Mouse (Mus musculus) heart, postnatal 10 days (tissue): ENCODE data around the gene Clint1. TPM values are rescaled to one million over a fixed set of nuclear protein-coding genes. Genes with fewer than 3 reads are reported as not detected.

Source experiments
- DNase-seq, 2 experiments: peaks; one replicate each; pipeline ENCODE4 v3.0.0; 2021
- intact Hi-C: fragments of 180-260 bp; cut with DNase I; formaldehyde crosslinking; loops from one replicate; pipeline ENCODE4 v1.15.1; 2025
- total RNA-seq, 2 experiments: library from RNA; stranded (reverse); gene quantifications; 2 replicates each; pipeline ENCODE4 v1.2.3; 2021

Gene Clint1
- 10 to 100 TPM; 44.6 to 45.7 TPM for total RNA-seq

DNA sequence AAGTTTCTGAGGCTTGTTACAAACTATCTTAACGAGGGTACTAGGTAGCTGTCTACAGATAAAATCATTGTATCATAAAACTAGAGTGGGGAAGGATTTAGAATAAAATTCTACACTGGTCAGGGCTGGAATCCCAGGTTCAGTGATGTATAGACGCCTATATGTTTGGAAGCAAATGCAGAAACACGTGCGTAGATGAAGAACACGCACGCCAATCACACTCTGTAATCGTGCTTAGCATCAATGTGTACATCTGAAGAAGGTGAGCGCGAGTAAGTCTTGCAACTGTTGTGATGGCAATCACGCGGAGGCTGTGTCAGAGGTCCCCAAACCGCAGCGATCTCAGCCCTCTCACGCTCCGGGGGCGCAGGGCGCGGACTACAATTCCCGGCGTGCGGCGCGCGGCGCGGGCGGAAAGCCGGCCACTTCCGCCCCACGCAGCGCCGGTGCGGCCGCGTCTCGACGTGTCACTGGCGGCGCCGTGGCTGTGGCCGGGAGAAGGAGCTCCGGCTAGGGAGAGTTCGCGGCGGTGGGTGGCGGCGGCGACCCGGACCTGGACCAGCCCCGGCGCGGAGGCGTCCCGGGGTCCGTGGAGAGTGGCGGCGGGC, at the start of gene Clint1:
Gene Clint1, plus strand, starts transcription at position 536 of the 608 bp plus-strand sequence.
- DNase-seq, result peak; percentile 86 to 87
- intact Hi-C loops, result loop anchor here (2.0 kb wide), 1 partner anchor 29 kb away; no protein-coding TSS in a partner anchor

DNA sequence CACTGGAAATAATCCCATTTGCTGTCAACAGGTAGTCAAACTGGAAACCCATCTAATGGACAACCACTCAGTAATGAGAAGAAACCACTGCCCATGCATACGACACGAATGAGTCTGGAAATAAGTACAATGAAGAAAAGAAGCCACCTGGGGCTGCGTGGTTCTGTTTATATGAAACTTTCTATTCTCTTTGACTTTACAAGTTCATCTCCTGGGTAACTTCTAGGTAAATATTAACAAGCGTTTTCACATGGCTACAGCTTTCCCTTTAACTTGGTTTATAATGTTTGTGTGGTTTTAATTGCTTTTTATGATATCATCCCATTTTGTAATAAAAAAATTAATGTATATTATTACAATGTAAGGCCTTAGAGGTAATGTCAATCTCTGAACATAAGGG, 47.8 kb upstream of the Clint1 start:
- no peak for DNase-seq
- intact Hi-C loops, result no loop called here

DNA sequence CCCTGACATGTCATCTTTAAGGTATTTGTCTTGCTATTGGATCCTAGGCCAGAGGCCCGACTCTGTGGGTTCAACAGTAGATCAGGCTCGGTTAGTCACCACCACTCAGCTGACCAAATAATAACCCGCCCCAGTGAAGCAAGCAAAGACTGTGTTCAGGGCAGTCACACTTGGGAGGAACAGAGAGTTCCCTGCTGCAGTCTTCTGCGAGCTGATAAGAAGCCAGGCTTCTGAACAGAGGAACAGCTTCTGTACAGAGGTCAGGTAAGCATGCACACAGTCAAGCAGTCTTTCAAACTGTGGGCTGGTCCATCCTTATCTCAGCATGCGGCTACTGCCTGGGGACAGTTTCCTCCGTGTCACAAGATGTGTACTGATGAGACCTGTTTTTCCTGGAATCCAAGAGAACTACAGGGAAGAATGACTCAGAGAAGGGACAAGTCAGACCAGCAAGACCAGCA, 46.5 kb upstream of the Clint1 start:
- no peak for DNase-seq
- intact Hi-C loops, result no loop called here

GRCm38 (mm10) chr11:45805810-45806209, 46.0 kb upstream of the Clint1 start:
- intact Hi-C loops, result no loop called here
- no peak for DNase-seq

- intact Hi-C loops, result no loop called here
These were observed 45.6 kb upstream of the Clint1 start for GRCm38 (mm10) chr11:45806264-45806663.

GRCm38 (mm10) chr11:45806809-45807208, 45.0 kb upstream of the Clint1 start:
- DNase-seq, result no peak
- intact Hi-C loops, result no loop called here

More at GRCm38 (mm10) chr11:45806264-45806663, 45.6 kb upstream of the Clint1 start:
- no peak for DNase-seq

DNA sequence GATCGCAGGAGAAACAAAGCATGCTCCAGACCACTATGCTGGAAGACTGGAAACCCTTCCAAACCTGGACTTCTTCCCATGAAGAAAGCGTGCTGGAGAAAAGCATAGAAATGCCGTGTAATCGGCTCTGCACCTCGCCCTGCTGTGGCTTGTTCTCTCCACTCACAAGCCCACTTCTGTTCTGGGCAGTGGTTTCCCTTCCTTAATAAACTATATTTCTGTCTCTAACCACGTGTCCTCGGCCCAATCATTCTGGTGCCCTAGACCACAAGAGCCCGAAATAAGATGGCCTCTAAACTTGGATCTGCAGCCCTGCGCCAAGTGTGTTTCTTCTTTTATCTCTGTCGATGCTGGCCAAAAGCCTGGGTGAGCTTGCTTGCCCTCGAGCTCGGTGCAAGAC, 44.0 kb upstream of the Clint1 start:
- intact Hi-C loops, result no loop called here
- peak; percentile 10 to 13 for DNase-seq

DNA sequence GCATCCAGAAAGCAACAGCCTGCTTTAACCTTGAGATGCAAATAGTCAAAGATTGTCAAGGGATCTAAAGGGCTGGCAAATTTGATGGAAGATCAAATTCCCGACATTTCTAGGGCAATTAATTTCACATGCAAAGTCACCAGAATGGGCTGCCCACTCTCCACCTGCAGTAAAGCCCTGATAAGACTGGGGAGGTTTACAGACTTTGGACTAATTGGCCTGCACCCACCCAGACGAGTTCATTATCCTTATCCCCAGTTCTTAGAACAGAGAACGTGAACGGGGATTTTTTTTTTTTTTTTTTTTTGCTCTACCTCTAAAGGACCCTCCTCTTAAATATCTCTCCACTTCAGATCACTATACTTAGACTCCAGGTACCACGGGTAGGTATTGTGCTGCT, 42.4 kb upstream of the Clint1 start:
- intact Hi-C loops, result no loop called here
- DNase-seq, result no peak

DNA sequence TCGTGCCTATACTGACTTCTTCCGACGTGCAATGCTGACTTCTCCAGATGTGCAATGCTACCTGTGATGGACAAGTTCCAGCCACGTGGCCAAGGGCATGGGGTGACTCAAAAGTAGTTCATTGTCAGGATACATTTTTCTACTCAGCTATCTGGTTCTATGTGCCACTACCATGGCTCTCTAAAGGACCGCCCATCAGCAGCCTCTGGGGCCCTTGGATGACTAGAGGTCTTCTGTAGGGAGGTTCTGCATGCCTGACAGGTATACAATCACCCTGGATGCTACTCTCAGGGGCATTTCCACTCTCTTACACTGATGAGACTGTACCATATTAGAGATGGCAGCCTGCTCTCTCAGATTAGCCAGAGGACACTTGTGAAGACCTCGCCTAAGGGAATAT, 41.8 kb upstream of the Clint1 start:
- no peak for DNase-seq

GRCm38 (mm10) chr11:45810805-45811204, 41.0 kb upstream of the Clint1 start:
- no peak for DNase-seq
- intact Hi-C loops, result no loop called here

More for the DNA sequence above, 41.8 kb upstream of the Clint1 start:
- intact Hi-C loops, result no loop called here

- intact Hi-C loops, result no loop called here
- no peak for DNase-seq
These were observed 36.2 kb upstream of the Clint1 start for GRCm38 (mm10) chr11:45815603-45816002.

DNA sequence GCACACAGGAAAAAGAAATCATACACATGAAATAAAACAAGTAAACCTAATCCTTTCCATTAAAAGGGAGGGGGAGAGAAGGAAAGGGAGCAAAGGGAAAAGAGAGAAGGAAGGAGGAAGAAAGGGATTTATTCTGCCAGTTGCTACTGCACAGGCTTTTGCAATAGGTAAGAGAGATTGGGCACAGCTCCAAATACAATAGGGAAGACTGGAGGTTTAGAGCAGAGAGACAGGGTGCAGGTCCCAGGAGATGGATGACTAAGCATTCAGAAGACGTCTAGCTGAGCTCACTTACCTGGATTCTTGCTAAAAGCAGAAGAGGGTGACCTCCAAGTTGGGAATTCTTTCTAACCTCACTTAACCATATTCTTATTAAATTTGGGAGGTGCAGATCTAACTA, 35.1 kb upstream of the Clint1 start:
- no peak for DNase-seq
- intact Hi-C loops, result no loop called here

GRCm38 (mm10) chr11:45817996-45818395, 33.9 kb upstream of the Clint1 start:
- no peak for DNase-seq
- intact Hi-C loops, result no loop called here

GRCm38 (mm10) chr11:45820930-45821329, 30.9 kb upstream of the Clint1 start:
- intact Hi-C loops, result no loop called here
- DNase-seq, result no peak

DNA sequence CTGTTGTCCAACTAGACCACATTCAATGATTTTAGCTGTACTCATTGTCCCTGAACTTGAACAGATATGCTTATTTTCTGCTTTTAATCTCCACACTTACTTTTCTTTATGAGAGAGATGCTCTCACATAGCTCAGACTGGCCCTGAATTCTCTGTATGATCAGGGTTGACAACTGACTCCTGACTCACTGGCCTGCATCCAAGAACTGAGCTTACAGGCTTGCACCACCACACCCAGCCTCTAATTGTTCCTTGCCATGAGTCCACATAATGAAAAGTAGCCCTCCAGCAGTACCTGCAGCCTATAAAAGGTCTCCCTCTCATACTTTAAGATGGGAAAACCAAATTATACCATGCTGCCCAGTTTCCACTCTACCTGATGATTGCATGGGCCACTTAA, 21.7 kb upstream of the Clint1 start:
- peak; percentile 31 to 35 for DNase-seq
- intact Hi-C loops, result no loop called here

DNA sequence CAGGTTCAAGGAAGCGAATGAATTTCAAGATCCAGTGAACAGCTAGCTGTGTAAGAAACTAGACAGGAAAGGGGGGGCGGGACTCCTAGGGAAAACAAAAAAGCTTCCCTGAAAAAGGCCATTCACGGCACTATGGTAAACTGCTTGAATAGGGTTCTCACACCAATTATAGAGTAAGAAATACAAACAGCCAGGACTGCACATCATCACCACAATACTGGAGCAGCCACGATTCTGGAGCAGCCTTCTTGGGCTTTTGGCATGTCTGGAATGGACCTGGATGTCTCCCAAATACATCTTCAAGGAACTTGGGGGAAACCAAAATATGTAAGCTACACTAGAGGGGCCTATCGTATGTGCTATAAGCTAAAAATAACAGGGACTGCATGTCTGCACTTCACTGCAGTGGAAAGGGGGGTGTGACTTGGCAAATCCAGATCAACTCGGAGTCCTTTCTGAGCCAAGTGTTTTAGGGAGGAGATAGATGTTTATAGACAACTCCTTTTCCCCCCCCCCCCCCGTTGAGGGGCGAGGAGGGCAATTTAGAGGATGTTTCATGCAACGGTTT, 21.0 kb upstream of the Clint1 start:
- intact Hi-C loops, result no loop called here
- DNase-seq, result peak; percentile 15 to 50

- intact Hi-C loops, result no loop called here
- no peak for DNase-seq
These were observed 20.2 kb upstream of the Clint1 start for GRCm38 (mm10) chr11:45831476-45832143.

- DNase-seq, result no peak
- intact Hi-C loops, result no loop called here
These were observed 16.1 kb upstream of the Clint1 start for GRCm38 (mm10) chr11:45835625-45836255.

DNA sequence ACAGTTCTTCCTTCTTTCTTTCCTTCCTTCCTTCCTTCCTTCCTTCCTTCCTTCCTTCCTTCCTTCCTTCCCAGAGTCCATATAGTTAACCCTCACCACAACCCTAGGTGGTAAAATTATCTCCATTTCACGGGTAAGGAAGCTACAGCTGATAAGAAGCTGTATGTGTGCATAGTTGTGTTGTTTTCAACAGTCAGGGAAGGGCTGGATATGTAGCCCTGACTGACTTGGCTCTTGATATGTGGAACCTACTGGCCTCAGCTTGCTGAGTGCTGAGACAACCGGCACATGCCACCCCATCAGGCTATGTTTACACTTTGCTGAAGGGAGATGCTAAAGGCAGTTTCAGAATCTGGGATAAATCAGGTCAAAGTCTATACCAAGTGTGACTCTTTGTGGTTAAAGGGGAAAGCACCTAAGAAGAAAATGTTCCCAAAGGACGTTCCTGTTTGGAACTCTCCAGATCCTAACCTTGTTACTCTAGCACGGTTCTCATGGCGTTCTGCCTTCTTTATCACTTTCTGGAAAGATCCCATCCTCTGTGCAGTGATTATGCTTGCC, 14.5 kb upstream of the Clint1 start:
- intact Hi-C loops, result no loop called here
- no peak for DNase-seq

DNA sequence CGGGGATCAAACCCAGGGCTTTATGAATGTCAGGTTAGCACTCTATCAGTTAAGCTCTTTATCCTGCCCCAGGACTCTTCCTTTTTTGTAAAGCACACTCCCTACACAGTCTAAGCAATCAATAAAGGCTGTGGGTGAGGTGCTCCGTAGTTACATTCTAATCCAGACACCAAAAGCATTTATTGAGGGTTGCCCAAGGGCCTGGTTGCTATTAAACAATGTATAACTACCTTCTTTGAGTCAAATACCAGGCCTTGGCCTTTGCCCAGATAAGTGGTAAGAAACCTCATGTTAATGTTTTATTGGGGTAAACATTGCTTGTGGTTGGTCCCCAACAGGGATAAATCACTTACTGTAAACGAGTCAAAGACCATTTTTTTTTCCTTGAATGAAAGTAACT, 13.4 kb upstream of the Clint1 start:
- intact Hi-C loops, result no loop called here
- no peak for DNase-seq

GRCm38 (mm10) chr11:45840332-45840731, 11.5 kb upstream of the Clint1 start:
- intact Hi-C loops, result no loop called here

More at GRCm38 (mm10) chr11:45840332-45840731, 11.5 kb upstream of the Clint1 start:
- no peak for DNase-seq
